Comparison of ENCODE assay signal across 9 mouse cellular contexts in the genomic region with DNA sequence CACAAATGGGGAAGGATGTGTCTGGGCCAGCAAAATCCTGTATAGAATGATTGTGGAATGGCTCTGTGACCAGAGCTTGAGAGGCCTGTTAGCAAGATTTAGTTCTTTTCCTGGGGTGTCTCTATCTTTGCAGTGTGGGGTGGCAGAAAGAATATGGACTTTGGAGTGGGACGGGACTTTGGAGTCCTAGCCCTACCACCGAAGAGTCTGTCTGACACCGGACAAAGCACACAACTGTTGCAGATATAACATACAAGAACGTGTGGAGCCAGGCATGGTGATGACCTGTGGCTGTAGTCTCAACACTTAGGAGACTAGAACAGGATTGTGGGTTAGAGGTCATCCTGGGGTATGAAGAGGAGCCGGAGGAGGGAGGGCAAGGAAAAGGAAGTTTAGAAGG.
"Had no signal": no experiment of that assay in that cellular context is flagged by ENCODE, and none has a peak within 500 bp of the region (broad histone marks: within the 10 kb centered on the region; RNA-seq: fewer than 3 reads in every experiment).

No protein-coding gene starts in this region.

- DNase-seq: layer of hippocampus, adult 9-11 months; right cerebral cortex, adult 18-20 months; right cerebral cortex, postnatal 25 days; thymus, postnatal 25 days had no signal

- ATAC-seq: liver, embryonic 12.5 days had no signal

- H3K9me3 ChIP-seq: liver, embryonic 12.5 days; liver, embryonic 15.5 days; lung, embryonic 15.5 days had no signal

- H3K27me3 ChIP-seq: liver, embryonic 12.5 days; liver, embryonic 15.5 days; lung, embryonic 15.5 days had no signal

- H3K36me3 ChIP-seq: liver, embryonic 12.5 days; liver, embryonic 15.5 days; lung, embryonic 15.5 days had no signal

- H3K4me1 ChIP-seq: liver, embryonic 15.5 days had no signal

- H3K9ac ChIP-seq: liver, embryonic 12.5 days; liver, embryonic 15.5 days; lung, embryonic 15.5 days had no signal

- H3K4me3 ChIP-seq: layer of hippocampus, adult 2 months; liver, embryonic 12.5 days; liver, embryonic 15.5 days; lung, embryonic 15.5 days had no signal

- H3K27ac ChIP-seq: layer of hippocampus, adult 2 months; liver, embryonic 12.5 days; liver, embryonic 15.5 days; lung, embryonic 15.5 days had no signal

- H3K4me2 ChIP-seq: liver, embryonic 12.5 days; liver, embryonic 15.5 days; lung, embryonic 15.5 days; midbrain, embryonic 11.5 days had no signal
